13 mouse cellular contexts compared by ENCODE assay signal in genomic region chr10:67695891-67696853, GRCm38 (mm10).
A peak's percentile ranks its signal among the peaks of the same experiment; 100 is the strongest.
DNase-seq lines count a peak whose midpoint lies in the region; ATAC-seq lines count a peak whose summit lies in the region.
"Had no signal": no experiment of that assay in that cellular context is flagged by ENCODE, and none has a peak within 500 bp of the region (broad histone marks: within the 10 kb centered on the region; RNA-seq: fewer than 3 reads in every experiment).

No protein-coding gene starts in this region.

- ATAC-seq in CD4-positive, CD25-positive, alpha-beta regulatory T cell, adult 4 months: peak; percentile 30

- H3K4me3 ChIP-seq in megakaryocyte, embryonic 14.5 days (replicated peaks): peak overlapping the region; percentile 4
- H3K4me3 ChIP-seq in forebrain, embryonic 10.5 days: no peak overlapping the region
- H3K4me3 ChIP-seq: heart, embryonic 15.5 days; limb, embryonic 12.5 days; neural tube, embryonic 15.5 days had no signal

- H3K27ac ChIP-seq in forebrain, embryonic 10.5 days: no peak overlapping the region
- H3K27ac ChIP-seq: heart, embryonic 15.5 days; limb, embryonic 12.5 days; neural tube, embryonic 15.5 days had no signal

- WGBS in forebrain, embryonic 10.5 days: 66% methylated on average over 10 of the region's 10 CpGs

- peak; percentile 34 for DNase-seq in layer of hippocampus, adult 9-11 months
- DNase-seq in layer of hippocampus, postnatal 10 days (ENCODE audit: low spot score in 2 of 2): no peak
- DNase-seq in gonadal fat pad, adult 2 months (ENCODE audit: low read depth): peak; percentile 79
- DNase-seq in frontal cortex, postnatal 25 days (ENCODE audit: low spot score in 2 of 2): no peak
- DNase-seq in forebrain, embryonic 10.5 days (ENCODE audit: extremely low spot score, low spot score): no peak
- no peak for DNase-seq in yolk sac, embryonic 10.5 days (ENCODE audit: low spot score)
- DNase-seq: cerebellum, postnatal 25 days; midbrain, embryonic 14.5 days had no signal

- H3K9me3 ChIP-seq in megakaryocyte, embryonic 14.5 days: 0 out of 2 replicates have a peak, but pooled peaks cover 3% of the 10 kb centered on the region
- H3K9me3 ChIP-seq in forebrain, embryonic 10.5 days: no peaks in the 10 kb centered on the region
- H3K9me3 ChIP-seq: heart, embryonic 15.5 days; limb, embryonic 12.5 days; neural tube, embryonic 15.5 days had no signal

- peaks cover 6% of the 10 kb centered on the region for H3K27me3 ChIP-seq in megakaryocyte, embryonic 14.5 days (replicated peaks)
- H3K27me3 ChIP-seq in forebrain, embryonic 10.5 days (ENCODE audit: poor library complexity, severe bottlenecking): no peaks in the 10 kb centered on the region
- H3K27me3 ChIP-seq: heart, embryonic 15.5 days; limb, embryonic 12.5 days; neural tube, embryonic 15.5 days had no signal

- H3K36me3 ChIP-seq in megakaryocyte, embryonic 14.5 days (replicated peaks; ENCODE audit: low read length): no peaks in the 10 kb centered on the region
- no peaks in the 10 kb centered on the region for H3K36me3 ChIP-seq in forebrain, embryonic 10.5 days (replicated peaks)
- H3K36me3 ChIP-seq: heart, embryonic 15.5 days; limb, embryonic 12.5 days; neural tube, embryonic 15.5 days had no signal

- peaks cover 30% of the 10 kb centered on the region for H3K4me1 ChIP-seq in megakaryocyte, embryonic 14.5 days
- no peaks in the 10 kb centered on the region; the same call in 1 of the 2 replicates for H3K4me1 ChIP-seq in forebrain, embryonic 10.5 days
- H3K4me1 ChIP-seq: limb, embryonic 12.5 days; neural tube, embryonic 15.5 days had no signal

Comparison
In these comparisons a context has a peak if more than half of its experiments do, and no peak if none do; other contexts are left out.
1. DNase-seq: peak in layer of hippocampus, adult 9-11 months (single experiment) and gonadal fat pad, adult 2 months (single experiment); none in layer of hippocampus, postnatal 10 days (0 of 2), frontal cortex, postnatal 25 days (0 of 2), forebrain, embryonic 10.5 days (single experiment) and yolk sac, embryonic 10.5 days (single experiment).